Comparison of ENCODE assay signal across 8 mouse cellular contexts in genomic region chr19:6663391-6663790, GRCm38 (mm10).
DNase-seq lines count a peak whose midpoint lies in the region; ATAC-seq and TF ChIP-seq lines count a peak whose summit lies in the region.

No protein-coding gene starts in this region.

- peak; percentile 98 for ATAC-seq in forebrain, postnatal 0 days
- peak; percentile 88 for ATAC-seq in hindbrain, embryonic 13.5 days (ENCODE audit: low FRiP score)

- H3K4me3 ChIP-seq in cerebellum, adult 2 months (replicated peaks; ENCODE audit: insufficient read depth, low read depth, low read length) = no peak overlapping the region
- H3K4me3 ChIP-seq in forebrain, postnatal 0 days (ENCODE audit: low read depth, low read length) = no peak overlapping the region
- no peak overlapping the region for H3K4me3 ChIP-seq in hindbrain, embryonic 13.5 days
- H3K4me3 ChIP-seq in megakaryocyte, embryonic 14.5 days (replicated peaks) = peak overlapping the region; percentile 68

- no peaks in the 10 kb centered on the region for H3K27me3 ChIP-seq in cerebellum, adult 2 months (ENCODE audit: control insufficient read depth, insufficient read depth, low read length)
- H3K27me3 ChIP-seq in forebrain, postnatal 0 days (ENCODE audit: insufficient read depth, low read length) = no peaks in the 10 kb centered on the region
- H3K27me3 ChIP-seq in hindbrain, embryonic 13.5 days = peaks cover 6% of the 10 kb centered on the region; the same call in 1 of the 2 replicates
- H3K27me3 ChIP-seq in megakaryocyte, embryonic 14.5 days (replicated peaks) = peaks cover 41% of the 10 kb centered on the region

- WGBS in cerebellum, adult 2 months = 2% methylated on average over 10 of the region's 10 CpGs
- 4% methylated on average over 10 of the region's 10 CpGs for WGBS in forebrain, postnatal 0 days
- 5% methylated on average over 10 of the region's 10 CpGs for WGBS in hindbrain, embryonic 13.5 days

- no peak overlapping the region for H3K27ac ChIP-seq in cerebellum, adult 2 months (ENCODE audit: insufficient read depth, low read length)
- H3K27ac ChIP-seq in forebrain, postnatal 0 days (ENCODE audit: low read depth, low read length) = no peak overlapping the region
- no peak overlapping the region for H3K27ac ChIP-seq in hindbrain, embryonic 13.5 days

- no peak for TF ChIP-seq POLR2A in cerebellum, adult 2 months (IDR thresholded peaks at IDR 0.05; ENCODE audit: borderline replicate concordance, insufficient read depth, low read length)

- peak; percentile 98 for TF ChIP-seq CTCF in cerebellum, adult 2 months (IDR thresholded peaks at IDR 0.05; ENCODE audit: borderline replicate concordance, insufficient read depth, low read depth, low read length)
- peak; percentile 98 for TF ChIP-seq CTCF in forebrain, postnatal 0 days (IDR thresholded peaks at IDR 0.05; ENCODE audit: low read depth)

- no peaks in the 10 kb centered on the region for H3K4me1 ChIP-seq in cerebellum, adult 2 months (ENCODE audit: control insufficient read depth, insufficient read depth, low read length)
- H3K4me1 ChIP-seq in forebrain, postnatal 0 days (ENCODE audit: insufficient read depth) = no peaks in the 10 kb centered on the region
- 0 out of 2 replicates have a peak, but pooled peaks cover 3% of the 10 kb centered on the region for H3K4me1 ChIP-seq in hindbrain, embryonic 13.5 days (replicated peaks)
- H3K4me1 ChIP-seq in megakaryocyte, embryonic 14.5 days = peaks cover 44% of the 10 kb centered on the region

- no peaks in the 10 kb centered on the region for H3K36me3 ChIP-seq in forebrain, postnatal 0 days (ENCODE audit: insufficient read depth)
- H3K36me3 ChIP-seq in hindbrain, embryonic 13.5 days = no peaks in the 10 kb centered on the region
- H3K36me3 ChIP-seq in megakaryocyte, embryonic 14.5 days (replicated peaks; ENCODE audit: low read length) = no peaks in the 10 kb centered on the region

- 0 out of 2 replicates have a peak overlapping the region, but pooled peaks have one; percentile 5 for H3K4me2 ChIP-seq in forebrain, postnatal 0 days (ENCODE audit: low read depth)
- H3K4me2 ChIP-seq in hindbrain, embryonic 13.5 days = no peak overlapping the region

- peak; percentile 59 for DNase-seq in Muller cell, postnatal 12 days (ENCODE audit: inconsistent ontology term)
- DNase-seq in cerebellum, adult 2 months = peak; percentile 82 to 91
- DNase-seq in forebrain, postnatal 0 days = peak; percentile 92
- DNase-seq in layer of hippocampus, postnatal 14 days (ENCODE audit: low spot score in 2 of 2) = peak; percentile 87 to 92
- peak; percentile 91 to 95 for DNase-seq in right cerebral cortex, adult 2 months (ENCODE audit: low spot score in 2 of 2)
- peak; percentile 86 for DNase-seq in urinary bladder, postnatal 14 days (ENCODE audit: low spot score)

- H3K9ac ChIP-seq in forebrain, postnatal 0 days = no peak overlapping the region
- peak overlapping the region; percentile 35; the same call in 1 of the 2 replicates for H3K9ac ChIP-seq in hindbrain, embryonic 13.5 days

- H3K9me3 ChIP-seq in forebrain, postnatal 0 days (ENCODE audit: low read length) = no peaks in the 10 kb centered on the region
- no peaks in the 10 kb centered on the region for H3K9me3 ChIP-seq in hindbrain, embryonic 13.5 days
- H3K9me3 ChIP-seq in megakaryocyte, embryonic 14.5 days = no peaks in the 10 kb centered on the region
